Mouse (Mus musculus): ENCODE results near the gene Lhpp.

The Lhpp gene

DNA sequence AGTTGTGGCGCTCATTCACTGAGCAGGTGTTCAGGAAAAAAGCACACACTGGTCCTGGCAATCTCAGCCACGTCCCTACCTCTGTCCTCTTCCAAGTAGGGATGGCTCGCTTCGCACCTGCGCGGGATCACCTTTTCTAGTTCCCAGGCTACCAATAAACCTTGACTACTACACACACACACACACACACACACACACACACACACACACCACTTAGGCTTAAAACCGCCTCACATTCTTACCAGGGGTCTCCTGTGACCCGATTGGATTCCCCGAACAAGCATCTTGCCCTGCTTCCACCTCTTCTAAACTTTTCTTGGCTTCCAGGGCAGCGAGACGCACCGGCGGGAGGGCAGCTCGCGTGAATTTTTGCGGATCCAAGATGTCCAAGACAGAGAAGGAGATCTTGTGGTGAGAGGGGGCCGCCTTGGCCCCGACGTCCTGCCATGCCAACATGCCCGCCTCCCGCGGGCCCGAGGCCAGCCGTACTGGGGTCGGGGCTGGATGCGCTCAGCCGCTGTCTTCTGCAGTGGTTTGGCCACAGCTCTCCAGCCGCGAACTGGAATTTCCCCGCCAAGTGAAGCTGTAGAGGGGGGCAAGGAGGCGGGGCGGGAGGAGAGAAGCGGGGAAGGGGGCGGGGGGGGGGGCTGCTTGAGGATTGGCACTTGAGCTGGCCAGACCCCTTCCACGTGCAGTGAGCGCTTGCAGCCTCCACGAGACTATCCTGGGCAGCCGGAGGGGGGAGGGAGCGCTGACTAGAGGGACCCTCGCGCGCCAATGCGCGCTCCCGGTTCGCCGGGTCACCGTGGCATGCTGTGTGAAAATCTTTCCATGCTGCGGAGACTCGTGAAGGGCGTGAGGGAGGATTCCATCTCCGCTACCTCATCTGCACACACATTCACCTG is 11.1 kb upstream of the Lhpp start, which contains the start of gene Nkx1-2:
TSS of gene Nkx1-2 (minus strand) at position 567 of the 905 bp plus-strand sequence.
- DNase-seq (ENCODE audit: low read depth, low spot score) = peak; percentile 67

DNA sequence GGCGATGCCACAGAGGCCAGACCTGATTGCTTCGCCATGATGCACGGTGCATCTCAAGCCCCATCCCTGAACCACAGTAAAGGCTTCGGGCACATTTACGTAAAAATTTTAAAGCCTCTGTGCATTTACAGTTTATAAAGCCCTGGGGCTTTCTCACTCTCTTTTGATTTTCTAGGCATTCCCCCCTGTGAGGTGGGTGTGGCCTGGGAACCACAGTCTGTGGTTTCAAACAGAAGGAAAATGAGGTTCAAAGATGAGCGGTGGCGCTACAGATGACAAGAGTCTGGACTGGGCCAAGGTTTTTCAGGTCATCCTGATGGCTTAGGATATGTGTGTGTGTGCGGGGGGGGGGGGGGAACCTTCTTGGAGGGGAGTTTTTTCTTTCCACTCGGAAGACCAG is 10.4 kb upstream of the Lhpp start:
- DNase-seq (ENCODE audit: low read depth, low spot score) = peak; percentile 46

DNA sequence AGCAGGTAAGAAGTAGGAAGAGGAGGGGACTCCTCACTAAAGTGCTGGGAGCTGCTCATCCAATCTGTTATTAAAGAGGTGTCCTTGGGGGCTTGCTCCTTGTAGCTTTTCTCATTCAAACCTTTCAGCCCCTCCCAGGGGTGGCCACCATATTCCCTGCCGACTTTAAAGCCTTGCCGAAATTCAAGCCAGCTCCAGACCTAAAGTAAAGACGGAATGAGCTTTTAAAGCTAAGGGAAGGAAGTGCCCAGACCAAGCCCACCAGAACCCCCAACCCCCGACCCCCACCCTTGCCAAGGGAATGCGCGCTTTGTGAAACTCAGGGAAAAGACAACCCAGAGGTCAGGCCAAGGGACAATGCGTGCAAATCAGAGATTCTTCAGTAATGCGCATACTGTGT is 9.5 kb upstream of the Lhpp start:
- peak; percentile 60 for DNase-seq (ENCODE audit: low read depth, low spot score)

DNA sequence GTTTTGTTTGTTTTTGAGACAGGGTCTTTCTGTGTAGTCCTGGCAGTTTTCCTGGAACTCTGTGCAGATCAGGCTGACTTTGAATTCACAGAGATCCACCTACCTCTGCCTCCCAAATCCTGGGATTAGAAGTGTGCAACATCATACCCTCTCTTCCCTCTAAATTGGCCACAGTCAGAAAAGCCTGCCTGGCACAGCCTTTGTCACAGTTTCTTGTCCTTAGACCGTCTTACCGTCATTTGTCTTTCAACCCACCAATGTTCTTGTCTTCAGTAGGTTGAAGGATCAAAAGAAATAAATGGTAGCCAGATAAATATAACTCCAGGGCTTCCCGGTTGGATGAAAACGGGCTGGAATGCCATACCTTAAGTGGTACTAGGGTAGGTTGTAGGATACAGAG is 5.7 kb upstream of the Lhpp start:
- no peak for DNase-seq (ENCODE audit: low read depth, low spot score)

DNA sequence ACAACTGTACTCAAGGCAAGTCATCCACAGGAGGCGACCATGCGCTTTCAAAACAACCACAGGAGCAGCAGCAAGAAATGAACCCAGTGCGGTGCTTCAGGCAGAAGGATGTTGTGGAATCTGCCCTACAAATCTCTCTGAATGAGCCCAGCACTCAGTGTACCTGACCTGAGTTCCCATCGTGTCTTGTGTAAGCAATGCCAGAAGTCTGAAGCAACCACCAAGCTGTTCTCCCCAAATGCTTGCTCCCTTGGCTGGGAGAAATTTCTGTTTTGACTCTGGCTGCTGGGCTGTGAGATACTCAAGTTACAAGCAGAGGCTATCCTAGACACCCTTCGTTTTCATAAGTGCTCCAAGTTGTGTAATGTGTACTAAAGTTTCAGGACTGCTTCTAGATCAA is 4.7 kb upstream of the Lhpp start:
- DNase-seq (ENCODE audit: low read depth, low spot score) = no peak

DNA sequence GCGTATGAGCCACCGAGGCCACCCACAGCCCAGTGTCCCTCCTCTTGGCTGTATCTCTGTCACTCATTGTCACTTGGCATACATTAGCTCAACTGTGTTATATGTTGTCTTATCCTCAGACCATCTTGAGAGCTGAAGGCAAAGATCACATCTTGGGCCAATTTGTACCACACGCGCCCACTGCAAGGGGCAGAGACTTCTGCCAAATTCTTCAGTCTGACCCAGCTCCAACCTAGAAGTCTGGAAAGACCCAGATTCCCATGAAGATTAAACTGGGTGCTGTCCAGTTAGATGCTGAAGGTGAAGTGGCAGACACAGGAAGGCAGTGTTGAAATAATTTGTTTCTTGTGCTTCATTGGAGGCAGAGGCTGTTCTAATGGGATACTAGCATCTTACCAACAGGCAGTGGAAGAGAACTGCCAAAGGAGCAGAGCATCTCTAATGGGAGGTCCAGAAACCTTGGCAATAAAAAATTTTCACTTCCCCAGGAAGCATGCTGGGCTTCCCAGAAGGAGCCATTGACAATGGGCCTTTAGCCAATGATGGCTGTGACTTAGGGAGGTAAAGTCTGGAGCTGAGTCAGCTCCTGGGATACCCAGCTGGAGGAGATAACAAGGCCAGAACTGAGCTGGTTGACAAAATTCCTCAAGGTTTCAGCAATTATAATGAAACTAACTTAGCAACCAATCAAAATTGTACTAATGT is 2.0 kb upstream of the Lhpp start:
- no peak for DNase-seq (ENCODE audit: low read depth, low spot score)

DNA sequence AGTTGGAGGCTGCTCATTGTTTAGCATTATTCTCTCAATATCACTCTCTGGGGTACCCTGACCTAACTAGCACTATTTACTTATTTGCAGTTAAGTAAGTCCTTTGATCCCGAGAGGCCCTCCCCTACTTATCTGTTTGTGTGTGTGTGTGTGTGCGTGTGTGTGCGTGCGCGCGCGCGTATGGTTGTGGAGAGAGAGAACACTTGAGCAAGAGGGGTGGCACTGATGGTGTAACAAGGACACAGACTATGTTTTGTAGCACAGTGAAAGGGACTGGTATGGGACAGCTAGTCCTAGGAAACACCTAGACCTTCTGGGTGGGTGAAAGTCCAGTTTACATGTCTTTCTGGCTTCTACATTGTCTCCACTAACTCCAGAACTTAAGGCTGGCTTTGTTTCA is 1.1 kb downstream of the Lhpp start:
- DNase-seq (ENCODE audit: low read depth, low spot score) = no peak

DNA sequence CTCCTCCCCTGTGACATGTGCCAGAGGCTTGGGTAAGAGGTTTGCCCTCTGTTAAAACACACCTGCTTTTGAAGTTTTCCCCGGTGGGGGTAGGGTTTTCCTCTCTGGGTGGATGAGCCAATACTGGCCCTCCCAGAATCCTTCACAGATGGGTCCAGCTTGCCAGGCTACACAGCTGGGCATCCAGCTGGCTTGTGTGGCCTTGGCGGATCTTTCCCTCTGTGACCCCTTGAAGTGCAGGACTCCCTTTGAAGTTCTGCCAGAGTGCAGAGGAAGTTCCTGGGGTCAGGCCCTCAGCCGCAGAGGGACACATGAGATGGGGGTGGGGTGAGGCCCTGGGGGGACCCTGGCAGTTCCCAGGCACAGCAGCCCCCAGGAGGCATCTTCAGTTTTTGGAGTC is 4.9 kb downstream of the Lhpp start:
- DNase-seq (ENCODE audit: low read depth, low spot score) = no peak

DNA sequence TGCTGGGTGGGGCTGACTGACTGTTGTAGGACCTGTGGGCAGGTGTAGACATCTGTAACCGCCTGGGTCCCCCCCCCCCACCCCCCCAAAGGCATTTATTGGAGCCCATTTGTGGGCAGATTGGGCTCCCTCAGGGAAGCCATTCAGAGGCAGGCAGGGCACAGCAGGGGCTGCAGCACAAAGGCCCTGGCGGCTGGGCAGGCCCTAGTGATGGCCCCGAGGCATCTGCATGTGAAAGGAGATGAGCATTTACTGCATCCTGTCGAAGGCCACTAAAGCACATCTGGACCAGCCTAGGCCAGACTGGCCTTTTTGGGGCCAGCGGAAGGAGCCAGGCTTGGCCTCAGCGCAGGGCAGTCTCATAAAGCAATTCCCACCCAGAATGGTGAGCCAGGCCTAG is 6.0 kb downstream of the Lhpp start:
- DNase-seq (ENCODE audit: low read depth, low spot score) = peak; percentile 53

DNA sequence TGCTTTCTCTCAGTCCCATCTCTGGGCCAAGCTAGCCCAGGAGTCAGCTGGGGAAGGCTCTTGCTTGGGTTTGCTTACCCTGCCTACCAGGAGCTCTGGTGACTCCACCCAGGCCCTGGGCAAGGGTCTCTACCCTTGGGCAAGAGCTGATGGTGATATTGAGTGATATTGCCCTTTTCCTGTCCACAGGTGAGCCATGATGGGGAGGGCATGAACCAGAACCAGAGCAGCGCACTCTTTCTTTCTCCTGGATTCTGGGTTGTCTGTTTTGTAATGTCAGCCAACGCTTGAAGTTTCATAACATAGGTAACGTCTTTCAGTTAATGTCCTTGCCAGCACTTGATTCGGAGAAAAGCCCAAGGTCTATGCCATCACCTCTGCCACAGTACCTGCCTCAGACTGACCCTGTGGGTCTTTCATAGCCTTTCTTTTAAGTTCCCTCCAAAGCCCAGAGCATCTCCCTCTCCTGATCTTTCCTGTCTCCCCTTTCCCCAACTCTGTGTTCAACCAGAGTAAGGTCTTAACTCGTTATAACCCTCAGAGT is 6.7 kb downstream of the Lhpp start:
- DNase-seq (ENCODE audit: low read depth, low spot score) = no peak

DNA sequence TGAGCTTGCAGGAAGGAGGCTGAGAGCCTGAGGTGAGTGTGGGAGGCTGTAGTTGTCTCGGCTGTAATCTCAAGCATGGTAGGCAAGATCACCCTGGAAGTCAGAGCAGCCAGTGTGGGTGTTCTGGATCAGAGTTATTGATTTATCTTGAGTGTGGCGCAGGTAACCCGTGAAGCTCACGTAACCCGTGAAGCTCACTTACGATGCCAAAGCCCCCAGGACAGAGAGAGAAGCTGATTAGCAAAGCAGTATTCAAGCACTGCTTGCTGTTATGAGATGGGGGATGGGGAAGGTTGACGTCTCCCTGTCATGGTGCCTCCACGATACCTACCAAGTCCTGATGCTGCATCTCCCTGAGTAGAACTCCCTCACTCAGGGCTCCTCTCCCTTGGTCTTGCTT is 9.1 kb downstream of the Lhpp start:
- DNase-seq (ENCODE audit: low read depth, low spot score) = no peak

DNA sequence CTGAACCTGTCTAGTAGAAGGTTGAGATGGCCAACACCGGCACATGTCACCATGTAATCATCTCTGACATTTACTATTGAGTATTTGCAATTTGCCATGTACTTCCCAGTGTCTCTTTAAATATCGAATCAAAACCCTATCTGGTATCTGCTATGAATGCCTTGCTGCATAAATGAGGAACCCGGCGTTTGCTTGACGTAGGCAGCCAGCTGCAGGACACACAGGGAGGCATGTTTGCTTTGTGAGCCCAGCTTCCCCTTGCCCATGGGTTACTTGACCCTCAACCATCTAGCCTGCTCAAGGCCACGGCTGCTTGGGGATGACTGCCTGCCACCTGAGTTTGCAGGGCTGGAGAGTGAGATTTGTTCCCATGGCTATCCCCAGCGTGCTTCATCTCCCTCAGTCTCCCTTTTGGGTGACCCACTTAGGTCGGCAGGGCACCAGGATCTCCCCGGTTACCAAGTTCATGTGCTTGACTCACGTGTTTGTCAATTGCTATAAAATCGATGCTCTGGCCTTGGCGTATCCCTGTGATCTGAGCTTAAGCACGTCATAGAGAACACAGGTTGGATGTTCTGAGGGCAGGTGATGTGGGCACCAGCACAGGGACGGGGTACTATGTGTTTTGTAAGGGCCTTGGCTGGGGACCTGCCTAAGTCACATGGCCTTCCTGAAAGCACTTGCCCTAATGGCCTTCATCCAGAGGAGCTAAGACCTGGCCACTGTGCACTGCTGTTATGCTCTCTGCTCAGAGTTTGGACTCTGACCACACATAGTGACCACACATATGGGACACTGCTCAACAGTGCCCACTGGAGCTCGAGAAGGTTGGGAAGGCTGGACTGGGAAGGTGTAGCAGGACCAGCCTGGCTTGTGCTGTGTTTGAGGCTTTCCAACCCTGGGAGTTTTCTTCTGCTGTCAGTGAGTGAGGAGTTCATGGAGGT is 9.8 kb downstream of the Lhpp start:
- DNase-seq (ENCODE audit: low read depth, low spot score) = no peak

DNA sequence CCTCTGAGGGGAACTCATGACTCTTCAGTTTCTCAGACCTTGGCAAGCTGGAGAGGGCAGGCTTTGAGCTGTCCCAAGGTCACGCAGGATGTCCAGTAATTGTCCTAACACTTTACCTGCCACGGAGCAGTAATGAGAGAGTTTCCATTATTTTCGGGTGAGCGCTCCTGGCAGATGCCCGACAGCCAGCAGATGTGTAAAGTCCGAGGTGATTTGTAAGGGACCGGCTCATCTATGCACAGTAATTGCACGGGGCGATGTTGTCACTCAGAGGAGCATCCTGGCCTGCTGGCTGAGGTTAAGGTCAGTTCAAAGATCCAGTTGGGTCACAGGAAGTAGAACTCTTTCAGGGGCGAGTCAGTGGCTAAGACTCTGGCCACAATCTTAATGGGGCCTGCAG is 13.7 kb downstream of the Lhpp start:
- DNase-seq (ENCODE audit: low read depth, low spot score) = no peak

DNA sequence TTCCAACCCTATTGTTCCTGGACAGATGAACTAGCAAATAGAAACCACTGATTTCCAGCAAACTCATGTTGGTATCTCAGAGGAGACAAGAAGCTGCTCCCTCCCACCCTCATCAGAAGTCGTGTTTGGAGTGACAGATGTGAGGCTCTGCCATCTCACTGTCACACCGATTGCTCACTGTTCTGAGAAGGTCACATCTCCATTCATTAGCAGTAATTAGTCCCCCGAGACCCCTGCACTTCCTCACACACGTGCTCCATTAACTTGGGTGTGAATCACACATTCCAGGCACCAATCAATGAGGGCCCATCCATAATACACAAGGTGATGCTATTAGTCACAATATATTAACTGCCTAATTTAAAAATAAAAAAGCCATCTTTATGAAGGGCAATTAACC is 15.7 kb downstream of the Lhpp start:
- no peak for DNase-seq (ENCODE audit: low read depth, low spot score)

DNA sequence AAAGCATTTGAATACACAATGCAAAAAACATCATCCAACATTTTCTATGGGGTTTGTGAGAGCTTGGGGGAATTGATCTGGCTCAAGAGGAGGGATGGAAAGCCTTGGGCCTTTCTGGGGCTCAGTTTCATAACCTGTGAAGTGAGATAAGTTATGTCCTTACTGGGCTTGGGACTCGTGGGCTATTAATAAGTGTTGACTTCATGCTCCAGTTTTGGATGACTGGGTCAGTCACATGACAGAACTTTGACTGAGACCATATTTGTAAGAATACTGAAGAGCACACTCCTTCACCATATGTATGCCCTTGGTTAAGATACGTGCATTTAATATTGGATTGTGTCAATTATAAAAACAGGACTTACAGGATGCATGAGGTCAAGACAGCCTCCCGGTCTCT is 17.0 kb downstream of the Lhpp start:
- no peak for DNase-seq (ENCODE audit: low read depth, low spot score)

DNA sequence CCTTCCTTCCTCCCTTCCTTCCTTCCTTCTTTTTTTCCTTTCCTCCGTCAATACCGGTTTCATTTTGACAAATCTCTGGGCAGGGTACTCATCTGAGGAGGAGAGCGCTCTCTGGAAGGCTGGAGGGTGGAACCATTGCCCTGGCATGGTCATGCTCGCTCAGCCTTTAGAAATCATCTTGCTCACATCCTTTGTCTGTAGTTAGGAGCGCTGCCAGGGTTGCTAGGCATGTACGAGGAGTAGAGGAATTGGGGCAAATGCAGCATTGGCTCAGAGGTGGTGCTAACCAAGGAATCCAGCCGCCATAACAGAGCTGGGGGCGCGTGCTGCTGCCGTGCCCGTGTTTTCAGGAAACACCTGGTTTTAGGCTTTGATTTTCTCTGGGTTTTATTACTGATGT is 20.9 kb downstream of the Lhpp start:
- no peak for DNase-seq (ENCODE audit: low read depth, low spot score)

DNA sequence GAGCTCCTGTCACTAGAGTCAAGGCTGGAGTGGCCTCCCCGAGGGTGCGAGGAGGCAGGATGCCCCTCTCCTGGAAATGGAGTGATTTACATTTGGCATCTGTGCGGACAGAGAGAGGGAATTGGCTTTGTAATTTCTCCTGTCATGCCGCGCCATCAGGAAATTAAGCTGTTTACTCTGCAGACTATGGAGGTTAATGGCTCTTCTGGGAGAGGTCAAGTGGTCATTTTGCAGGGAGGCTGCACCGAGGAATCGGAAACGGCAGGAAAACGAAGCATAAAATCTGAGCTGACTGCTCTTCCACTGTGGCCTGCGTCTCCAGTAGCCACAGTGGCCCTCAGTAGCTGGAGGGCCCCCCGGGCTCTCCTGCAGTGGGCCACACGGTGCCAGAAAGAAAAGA is 26.9 kb downstream of the Lhpp start:
- DNase-seq (ENCODE audit: low read depth, low spot score) = no peak

DNA sequence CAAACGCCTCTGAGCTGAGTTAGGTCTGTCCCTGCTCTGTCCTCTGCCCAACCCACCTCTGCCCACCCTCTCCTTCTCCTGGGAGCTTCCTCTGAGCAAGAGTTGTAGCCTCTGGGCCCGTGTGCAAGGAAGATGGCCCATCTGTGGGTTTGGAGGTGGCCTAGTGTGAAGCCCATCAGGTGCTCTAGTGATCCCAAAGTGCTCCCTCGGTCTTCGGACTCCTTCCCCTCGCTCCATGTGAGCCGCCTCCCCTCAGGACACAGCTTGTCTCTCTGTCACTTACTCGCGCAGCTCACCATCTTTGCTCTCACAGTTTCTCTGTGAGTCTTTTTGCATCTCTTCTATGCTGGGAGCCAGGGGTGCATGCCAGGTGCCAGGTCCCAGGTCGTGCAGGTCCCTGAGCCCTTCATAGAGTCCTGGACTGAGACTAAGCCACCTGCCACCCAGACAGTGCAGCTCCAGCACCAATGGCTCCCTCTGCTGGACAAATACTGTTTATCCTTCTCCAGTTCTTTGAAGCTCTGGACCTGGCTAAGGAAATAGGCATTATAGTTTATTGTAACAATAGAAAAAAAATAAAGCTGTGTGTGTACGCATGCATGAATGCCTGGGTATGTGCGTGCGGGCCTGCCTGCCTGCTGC is 28.1 kb downstream of the Lhpp start:
- peak; percentile 81 for DNase-seq (ENCODE audit: low read depth, low spot score)

DNA sequence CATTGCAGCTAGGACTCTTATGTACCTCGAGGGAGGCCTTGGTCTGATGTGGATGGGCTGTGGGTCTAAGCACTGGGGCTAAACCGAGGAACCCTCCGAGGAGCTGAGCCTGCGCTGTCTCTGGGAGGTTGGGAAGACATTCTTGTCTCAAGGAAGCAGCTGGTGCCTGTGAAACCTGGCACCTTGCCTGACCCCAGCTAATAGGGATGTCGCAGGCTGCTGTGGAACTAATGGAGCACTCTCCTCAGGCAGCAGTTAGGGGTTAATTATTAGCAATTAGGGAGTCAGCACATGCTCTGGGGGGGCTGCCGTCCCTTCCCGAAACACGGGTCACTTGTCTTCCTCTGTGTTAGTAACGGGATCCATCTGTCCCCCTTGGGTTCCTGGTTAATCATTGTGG is 30.5 kb downstream of the Lhpp start:
- DNase-seq (ENCODE audit: low read depth, low spot score) = no peak

DNA sequence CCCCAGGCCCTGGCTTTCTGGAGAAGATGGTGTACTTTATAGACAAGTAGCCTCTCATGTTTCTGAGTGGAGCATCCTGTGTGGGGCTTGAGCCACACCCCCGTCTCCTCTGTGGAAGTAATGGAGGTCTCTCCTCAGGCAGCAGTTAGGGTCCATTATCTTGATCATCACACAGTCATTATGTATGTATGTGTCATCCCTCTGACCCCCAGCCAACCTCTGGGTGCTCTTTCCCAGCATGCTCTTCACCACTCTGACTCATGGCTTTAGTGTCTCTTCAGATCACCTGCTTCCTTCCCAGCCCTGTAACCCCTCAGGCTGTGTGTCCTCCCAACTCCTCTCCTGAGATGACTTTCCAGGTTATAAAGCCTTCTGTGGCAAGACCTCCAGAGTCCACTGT is 31.2 kb downstream of the Lhpp start:
- DNase-seq (ENCODE audit: low read depth, low spot score) = peak; percentile 54

DNA sequence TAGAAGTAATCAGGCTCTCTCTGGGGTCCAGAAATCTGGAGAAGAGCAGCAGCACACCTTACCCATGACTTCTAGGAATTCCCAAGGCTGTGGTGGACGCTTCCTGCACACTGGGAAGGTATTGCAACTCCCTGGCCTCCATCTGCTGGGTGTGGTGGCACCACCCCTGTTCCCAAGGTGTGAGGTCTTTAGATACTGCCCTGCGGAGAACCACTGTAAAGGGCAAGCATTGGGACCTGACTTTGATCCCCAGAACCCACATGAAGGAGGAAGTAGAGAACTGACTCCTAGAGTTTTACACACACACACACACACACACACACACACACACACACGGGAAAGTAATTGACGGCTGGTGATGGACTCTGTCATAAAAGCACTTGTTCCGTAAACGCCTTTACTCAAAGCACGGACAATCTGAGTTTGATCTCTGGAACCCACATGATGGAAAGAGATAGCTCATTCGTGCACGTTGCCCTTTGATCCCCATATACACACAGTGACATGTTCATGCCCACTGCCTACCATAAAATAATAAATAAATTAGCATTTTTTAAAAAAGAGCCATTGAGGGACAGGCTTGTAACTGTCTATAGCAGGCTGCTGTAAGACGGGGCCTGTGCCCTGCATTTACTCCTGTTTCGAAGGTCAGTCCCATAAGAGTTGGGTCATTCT is 34.3 kb downstream of the Lhpp start:
- DNase-seq (ENCODE audit: low read depth, low spot score) = no peak
